Mouse (Mus musculus): ENCODE measurements around the gene Pms2. TPM values are rescaled to one million over a fixed set of nuclear protein-coding genes. Genes with fewer than 3 reads are reported as not detected.

Pms2 gene
- polyA plus RNA-seq (2012), result 0.70 and 1.4 TPM in 2 replicates

GRCm38 (mm10) chr5:143909417-143910400, at the start of gene Pms2, which contains the start of gene Aimp2:
Gene Pms2 (plus strand): TSS chr5:143909964.
Gene Aimp2 (minus strand): TSS chr5:143909847.
- TF ChIP-seq GATA1 (IDR thresholded peaks at IDR 0.05; ENCODE audit: low read length), result no peak

GRCm38 (mm10) chr5:143871547-143872169, 38.1 kb upstream of the Pms2 start:
- no peak for TF ChIP-seq GATA1 (IDR thresholded peaks at IDR 0.05; ENCODE audit: low read length)

- no peak for TF ChIP-seq GATA1 (IDR thresholded peaks at IDR 0.05; ENCODE audit: low read length)
These were observed 35.2 kb upstream of the Pms2 start for GRCm38 (mm10) chr5:143874571-143874970.

GRCm38 (mm10) chr5:143885274-143885673, 24.5 kb upstream of the Pms2 start:
- no peak for TF ChIP-seq GATA1 (IDR thresholded peaks at IDR 0.05; ENCODE audit: low read length)

- TF ChIP-seq GATA1 (IDR thresholded peaks at IDR 0.05; ENCODE audit: low read length), result no peak
These were observed 19.0 kb upstream of the Pms2 start for GRCm38 (mm10) chr5:143890741-143891140.

- TF ChIP-seq GATA1 (IDR thresholded peaks at IDR 0.05; ENCODE audit: low read length), result no peak
These were observed 17.4 kb upstream of the Pms2 start for GRCm38 (mm10) chr5:143892255-143892886.

GRCm38 (mm10) chr5:143893396-143893795, 16.4 kb upstream of the Pms2 start:
- peak; percentile 69 for TF ChIP-seq GATA1 (IDR thresholded peaks at IDR 0.05; ENCODE audit: low read length)

- no peak for TF ChIP-seq GATA1 (IDR thresholded peaks at IDR 0.05; ENCODE audit: low read length)
These were observed 12.0 kb upstream of the Pms2 start, which contains the start of gene Ankrd61 for GRCm38 (mm10) chr5:143897635-143898330. Gene Ankrd61 (minus strand): TSS chr5:143897685.

GRCm38 (mm10) chr5:143902111-143902510, 7.7 kb upstream of the Pms2 start:
- TF ChIP-seq GATA1 (IDR thresholded peaks at IDR 0.05; ENCODE audit: low read length), result no peak

- TF ChIP-seq GATA1 (IDR thresholded peaks at IDR 0.05; ENCODE audit: low read length), result no peak
These were observed 6.0 kb upstream of the Pms2 start for GRCm38 (mm10) chr5:143903813-143904212.

- no peak for TF ChIP-seq GATA1 (IDR thresholded peaks at IDR 0.05; ENCODE audit: low read length)
These were observed 3.3 kb upstream of the Pms2 start for GRCm38 (mm10) chr5:143906429-143906828.

GRCm38 (mm10) chr5:143908926-143909325, 838 bp upstream of the Pms2 start:
- TF ChIP-seq GATA1 (IDR thresholded peaks at IDR 0.05; ENCODE audit: low read length), result no peak

- no peak for TF ChIP-seq GATA1 (IDR thresholded peaks at IDR 0.05; ENCODE audit: low read length)
These were observed 6.5 kb downstream of the Pms2 start for GRCm38 (mm10) chr5:143916221-143916620.

- TF ChIP-seq GATA1 (IDR thresholded peaks at IDR 0.05; ENCODE audit: low read length), result no peak
These were observed 7.7 kb downstream of the Pms2 start for GRCm38 (mm10) chr5:143917418-143917817.

GRCm38 (mm10) chr5:143918120-143918519, 8.4 kb downstream of the Pms2 start:
- TF ChIP-seq GATA1 (IDR thresholded peaks at IDR 0.05; ENCODE audit: low read length), result no peak

Measured in G1E-ER4 (cell line).